ENCODE assay signal across 19 mouse cellular contexts in the genomic region with DNA sequence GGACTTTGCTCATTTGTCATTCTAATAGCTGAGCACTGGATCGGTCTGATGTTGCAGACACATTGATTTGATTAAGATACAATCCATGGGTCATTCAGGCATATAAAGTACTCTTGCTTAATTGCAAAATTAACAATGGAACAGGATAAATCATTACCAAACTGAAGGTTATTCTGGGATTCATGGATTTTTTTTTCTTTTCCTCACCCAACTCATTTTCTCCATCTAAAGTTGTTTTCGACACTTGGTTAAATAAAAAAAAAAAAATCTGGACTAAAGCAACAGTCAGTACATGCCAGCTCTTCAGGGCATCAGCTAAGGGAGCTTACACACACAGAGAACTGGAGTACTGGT.
DNase-seq lines count a peak whose midpoint lies in the region; ATAC-seq and TF ChIP-seq lines count a peak whose summit lies in the region.
"Had no signal": no experiment of that assay in that cellular context is flagged by ENCODE, and none has a peak within 500 bp of the region (broad histone marks: within the 10 kb centered on the region; RNA-seq: fewer than 3 reads in every experiment).

No protein-coding gene starts in this region.

- no peak overlapping the region for H3K4me2 ChIP-seq in liver, embryonic 12.5 days
- H3K4me2 ChIP-seq: embryonic facial prominence, embryonic 12.5 days; forebrain, embryonic 13.5 days; forebrain, embryonic 15.5 days had no signal

- H3K9me3 ChIP-seq in liver, embryonic 12.5 days (replicated peaks): no peaks in the 10 kb centered on the region
- H3K9me3 ChIP-seq: embryonic facial prominence, embryonic 10.5 days; embryonic facial prominence, embryonic 12.5 days; forebrain, embryonic 13.5 days; forebrain, embryonic 15.5 days had no signal

- H3K36me3 ChIP-seq in liver, adult 2 months (ENCODE audit: control insufficient read depth, insufficient read depth, low read length): no peaks in the 10 kb centered on the region
- no peaks in the 10 kb centered on the region for H3K36me3 ChIP-seq in liver, embryonic 12.5 days
- H3K36me3 ChIP-seq in thymus, adult 2 months (ENCODE audit: control insufficient read depth, insufficient read depth, low read length): no peaks in the 10 kb centered on the region
- H3K36me3 ChIP-seq: embryonic facial prominence, embryonic 10.5 days; embryonic facial prominence, embryonic 12.5 days; forebrain, embryonic 15.5 days had no signal

- TF ChIP-seq CTCF in liver, adult 2 months (IDR thresholded peaks at IDR 0.05; ENCODE audit: low read depth, low read length): no peak
- no peak for TF ChIP-seq CTCF in thymus, adult 2 months (IDR thresholded peaks at IDR 0.05; ENCODE audit: borderline replicate concordance, control insufficient read depth, extremely low read depth, insufficient read depth, low read length, poor library complexity)

- H3K4me1 ChIP-seq in liver, adult 2 months (ENCODE audit: control insufficient read depth, insufficient read depth, low read length): peaks cover 48% of the 10 kb centered on the region
- no peaks in the 10 kb centered on the region for H3K4me1 ChIP-seq in liver, embryonic 12.5 days
- H3K4me1 ChIP-seq in thymus, adult 2 months (replicated peaks; ENCODE audit: control insufficient read depth, insufficient read depth, low read length): peaks cover 37% of the 10 kb centered on the region

- WGBS in liver, adult 2 months: 16% methylated on average over 2 of the region's 2 CpGs
- 57% methylated on average over 2 of the region's 2 CpGs for whole genome bisulfite sequencing in liver, embryonic 12.5 days (ENCODE audit: insufficient replicate concordance)
- WGBS in thymus, adult 2 months: 49% methylated on average over 2 of the region's 2 CpGs

- no peak for ATAC-seq in liver, embryonic 12.5 days
- ATAC-seq: forebrain, embryonic 13.5 days; forebrain, embryonic 15.5 days; forebrain, postnatal 0 days; Patski had no signal

- peak overlapping the region; percentile 91 for H3K27ac ChIP-seq in liver, adult 2 months (replicated peaks; ENCODE audit: insufficient read depth, low read depth, low read length)
- H3K27ac ChIP-seq in liver, embryonic 12.5 days: no peak overlapping the region
- H3K27ac ChIP-seq in thymus, adult 2 months (ENCODE audit: control insufficient read depth, insufficient read depth, low read length): peak overlapping the region; percentile 56; the same call in 1 of the 2 replicates
- H3K27ac ChIP-seq: embryonic facial prominence, embryonic 10.5 days; embryonic facial prominence, embryonic 12.5 days; forebrain, embryonic 13.5 days; forebrain, embryonic 15.5 days had no signal

- H3K9ac ChIP-seq in liver, adult 2 months (ENCODE audit: low read depth, low read length): no peak overlapping the region
- H3K9ac ChIP-seq in liver, embryonic 12.5 days: no peak overlapping the region
- H3K9ac ChIP-seq: embryonic facial prominence, embryonic 12.5 days; forebrain, embryonic 13.5 days; forebrain, embryonic 15.5 days; forebrain, postnatal 0 days had no signal

- TF ChIP-seq POLR2A in liver, adult 2 months (IDR thresholded peaks at IDR 0.05; ENCODE audit: extremely low read depth, insufficient read depth, low read length): no peak
- TF ChIP-seq POLR2A in thymus, adult 2 months (IDR thresholded peaks at IDR 0.05; ENCODE audit: control insufficient read depth, extremely low read depth, insufficient read depth, low read length, poor library complexity): no peak

- no peaks in the 10 kb centered on the region for H3K27me3 ChIP-seq in liver, adult 2 months (ENCODE audit: control insufficient read depth, insufficient read depth, low read length)
- no peaks in the 10 kb centered on the region for H3K27me3 ChIP-seq in liver, embryonic 12.5 days (replicated peaks)
- no peaks in the 10 kb centered on the region for H3K27me3 ChIP-seq in thymus, adult 2 months (ENCODE audit: control insufficient read depth, insufficient read depth, low read length)
- H3K27me3 ChIP-seq: embryonic facial prominence, embryonic 12.5 days; forebrain, embryonic 13.5 days; forebrain, embryonic 15.5 days; Patski had no signal

- peak; percentile 98 for DNase-seq in liver, adult 2 months (ENCODE audit: extremely low read depth, low read depth, low spot score)
- no peak for DNase-seq in thymus, adult 2 months
- no peak for DNase-seq in thymus, postnatal 36 days
- no peak for DNase-seq in lung, adult 18-20 months
- DNase-seq: adrenal gland, adult 8-10 months; adrenal gland, postnatal 14 days; adrenal gland, postnatal 36 days; cerebellum, adult 11-12 months; cerebellum, adult 2 months; cerebellum, adult 9-10 months; cerebellum, postnatal 10 days; cerebellum, postnatal 25 days; forebrain, postnatal 0 days had no signal

- H3K79me2 ChIP-seq in liver, adult 2 months (ENCODE audit: control insufficient read depth, insufficient read depth, low read length): no peaks in the 10 kb centered on the region

- H3K4me3 ChIP-seq in liver, adult 2 months (ENCODE audit: insufficient read depth, low read depth, low read length): no peak overlapping the region
- H3K4me3 ChIP-seq in liver, embryonic 12.5 days: no peak overlapping the region
- no peak overlapping the region for H3K4me3 ChIP-seq in thymus, adult 2 months (ENCODE audit: control insufficient read depth, insufficient read depth, low read length)
- H3K4me3 ChIP-seq: embryonic facial prominence, embryonic 10.5 days; embryonic facial prominence, embryonic 12.5 days; forebrain, embryonic 13.5 days; forebrain, embryonic 15.5 days had no signal
